Comparison of ENCODE assay signal across 21 mouse cellular contexts in the genomic region with DNA sequence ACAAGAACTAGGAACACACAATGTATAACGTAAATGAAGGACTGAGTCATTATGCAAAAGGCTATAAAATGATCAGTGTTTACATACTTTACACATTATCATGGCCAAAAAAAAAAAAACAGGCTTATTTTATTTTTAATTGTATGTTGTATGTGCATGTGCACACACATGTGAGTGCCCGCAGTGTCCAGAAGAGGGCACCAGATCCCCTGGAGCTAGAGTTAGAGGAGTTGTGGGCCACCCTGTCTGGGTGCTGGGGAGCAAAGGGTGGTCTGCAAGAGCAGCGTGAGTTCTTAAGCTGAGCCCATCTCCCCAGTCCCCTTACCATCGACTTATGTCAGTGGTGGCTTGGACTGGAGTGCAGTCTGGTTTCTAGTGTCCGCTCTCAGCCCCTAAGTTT. TPM values are rescaled to one million over a fixed set of nuclear protein-coding genes. Genes with fewer than 3 reads are reported as not detected.
DNase-seq lines count a peak whose midpoint lies in the region; ATAC-seq and TF ChIP-seq lines count a peak whose summit lies in the region.
"Had no signal": no experiment of that assay in that cellular context is flagged by ENCODE, and none has a peak within 500 bp of the region (broad histone marks: within the 10 kb centered on the region; RNA-seq: fewer than 3 reads in every experiment).

No protein-coding gene starts in this region.

- H3K9me3 ChIP-seq in heart, embryonic 10.5 days, result no peaks in the 10 kb centered on the region
- H3K9me3 ChIP-seq in liver, embryonic 12.5 days (replicated peaks), result no peaks in the 10 kb centered on the region
- no peaks in the 10 kb centered on the region for H3K9me3 ChIP-seq in E14TG2a.4 (ENCODE audit: low read length)
- H3K9me3 ChIP-seq: embryonic facial prominence, embryonic 12.5 days; hindbrain, embryonic 13.5 days; intestine, embryonic 15.5 days; limb, embryonic 15.5 days; neural tube, embryonic 13.5 days; stomach, embryonic 15.5 days had no signal

- no peak overlapping the region for H3K9ac ChIP-seq in liver, adult 2 months (ENCODE audit: low read depth, low read length)
- no peak overlapping the region for H3K9ac ChIP-seq in liver, embryonic 12.5 days
- H3K9ac ChIP-seq: embryonic facial prominence, embryonic 12.5 days; hindbrain, embryonic 13.5 days; intestine, embryonic 15.5 days; limb, embryonic 15.5 days; neural tube, embryonic 13.5 days; stomach, embryonic 15.5 days had no signal

- H3K79me2 ChIP-seq in liver, adult 2 months (ENCODE audit: control insufficient read depth, insufficient read depth, low read length), result no peaks in the 10 kb centered on the region

- H3K27me3 ChIP-seq in heart, embryonic 10.5 days (ENCODE audit: insufficient read depth, poor library complexity, severe bottlenecking), result no peaks in the 10 kb centered on the region
- no peaks in the 10 kb centered on the region for H3K27me3 ChIP-seq in liver, adult 2 months (ENCODE audit: control insufficient read depth, insufficient read depth, low read length)
- H3K27me3 ChIP-seq in liver, embryonic 12.5 days (replicated peaks), result no peaks in the 10 kb centered on the region
- no peaks in the 10 kb centered on the region for H3K27me3 ChIP-seq in E14TG2a.4 (ENCODE audit: insufficient read depth, low read length)
- H3K27me3 ChIP-seq: embryonic facial prominence, embryonic 12.5 days; hindbrain, embryonic 13.5 days; intestine, embryonic 15.5 days; limb, embryonic 15.5 days; neural tube, embryonic 13.5 days; stomach, embryonic 15.5 days had no signal

- DNase-seq in heart, embryonic 10.5 days (ENCODE audit: low spot score), result peak; percentile 62
- DNase-seq in heart, adult 18-20 months, result no peak
- DNase-seq in liver, adult 2 months (ENCODE audit: extremely low read depth, low read depth, low spot score), result no peak
- DNase-seq in ZHBTc4 (ENCODE audit: low read depth, low spot score), result peak; percentile 39
- DNase-seq in T-cell, adult 2 months (ENCODE audit: low spot score), result no peak
- DNase-seq: adrenal gland, postnatal 10 days; cerebellum, adult 11-12 months; gastrocnemius, adult 2 months; heart, postnatal 10 days; kidney, postnatal 36 days; lung, postnatal 14 days; thymus, postnatal 14 days had no signal

- WGBS in heart, embryonic 10.5 days, result 92% methylated on average over 5 of the region's 5 CpGs
- 100% methylated on average over 5 of the region's 5 CpGs for WGBS in liver, adult 2 months
- 80% methylated on average over 5 of the region's 5 CpGs for WGBS in liver, embryonic 12.5 days (ENCODE audit: insufficient replicate concordance)

- TF ChIP-seq CTCF in liver, adult 2 months (IDR thresholded peaks at IDR 0.05; ENCODE audit: low read depth, low read length), result peak; percentile 51
- peak; percentile 71 for TF ChIP-seq CTCF in E14TG2a.4 (conservative IDR thresholded peaks at IDR 0.05; ENCODE audit: low read length)

- no peak overlapping the region for H3K4me2 ChIP-seq in liver, embryonic 12.5 days
- H3K4me2 ChIP-seq: embryonic facial prominence, embryonic 12.5 days; hindbrain, embryonic 13.5 days; intestine, embryonic 15.5 days; limb, embryonic 15.5 days; neural tube, embryonic 13.5 days; stomach, embryonic 15.5 days had no signal

- H3K4me3 ChIP-seq in heart, embryonic 10.5 days, result no peak overlapping the region
- H3K4me3 ChIP-seq in liver, adult 2 months (ENCODE audit: insufficient read depth, low read depth, low read length), result no peak overlapping the region
- no peak overlapping the region for H3K4me3 ChIP-seq in liver, embryonic 12.5 days
- no peak overlapping the region for H3K4me3 ChIP-seq in E14TG2a.4 (replicated peaks; ENCODE audit: low read length)
- H3K4me3 ChIP-seq: embryonic facial prominence, embryonic 12.5 days; gastrocnemius, adult 2 months; hindbrain, embryonic 13.5 days; intestine, embryonic 15.5 days; limb, embryonic 15.5 days; neural tube, embryonic 13.5 days; stomach, embryonic 15.5 days had no signal

- H3K4me1 ChIP-seq in heart, embryonic 10.5 days, result peaks cover 6% of the 10 kb centered on the region
- H3K4me1 ChIP-seq in liver, adult 2 months (ENCODE audit: control insufficient read depth, insufficient read depth, low read length), result peaks cover 3% of the 10 kb centered on the region; the same call in 1 of the 2 replicates
- H3K4me1 ChIP-seq in liver, embryonic 12.5 days, result peaks cover 17% of the 10 kb centered on the region
- H3K4me1 ChIP-seq in E14TG2a.4 (replicated peaks; ENCODE audit: low read depth, low read length), result peaks cover 39% of the 10 kb centered on the region
- H3K4me1 ChIP-seq: embryonic facial prominence, embryonic 12.5 days; intestine, embryonic 15.5 days; limb, embryonic 15.5 days; stomach, embryonic 15.5 days had no signal

- no peak for ATAC-seq in liver, embryonic 12.5 days
- ATAC-seq: intestine, embryonic 15.5 days had no signal

- no peak for TF ChIP-seq POLR2A in liver, adult 2 months (IDR thresholded peaks at IDR 0.05; ENCODE audit: extremely low read depth, insufficient read depth, low read length)

- no peaks in the 10 kb centered on the region for H3K36me3 ChIP-seq in heart, embryonic 10.5 days
- no peaks in the 10 kb centered on the region for H3K36me3 ChIP-seq in liver, adult 2 months (ENCODE audit: control insufficient read depth, insufficient read depth, low read length)
- H3K36me3 ChIP-seq in liver, embryonic 12.5 days, result no peaks in the 10 kb centered on the region
- no peaks in the 10 kb centered on the region for H3K36me3 ChIP-seq in E14TG2a.4 (ENCODE audit: insufficient read depth, low read length)
- H3K36me3 ChIP-seq: embryonic facial prominence, embryonic 12.5 days; intestine, embryonic 15.5 days; limb, embryonic 15.5 days; stomach, embryonic 15.5 days had no signal

- no peak overlapping the region for H3K27ac ChIP-seq in heart, embryonic 10.5 days
- no peak overlapping the region for H3K27ac ChIP-seq in liver, adult 2 months (replicated peaks; ENCODE audit: insufficient read depth, low read depth, low read length)
- H3K27ac ChIP-seq in liver, embryonic 12.5 days, result no peak overlapping the region
- H3K27ac ChIP-seq: embryonic facial prominence, embryonic 12.5 days; gastrocnemius, adult 2 months; hindbrain, embryonic 13.5 days; intestine, embryonic 15.5 days; limb, embryonic 15.5 days; neural tube, embryonic 13.5 days; stomach, embryonic 15.5 days had no signal

RNA-seq across cellular contexts. Expression of a gene that starts 20.2 kb away (rescaled TPM):
- 0.07 and 0.24 TPM in 2 replicates for polyA plus RNA-seq in heart, embryonic 10.5 days (2016; fragmentation: Nextera tagmentation; extraction: Ambion mirVana)
- under 1 TPM in 1 of 2 experiments, not detected in 1; 0.28 TPM for total RNA-seq in heart, adult 18-20 months (2021)
- 0.07 and 0.09 TPM in 2 replicates for total RNA-seq in liver, adult 2 months (2014; rRNA removed)
- polyA plus RNA-seq in liver, adult 2 months (2012; rRNA removed), result 0.06 and 0.13 TPM in 2 replicates
- 0.10 and 0.32 TPM in 2 replicates for polyA plus RNA-seq in liver, embryonic 12.5 days (2016; fragmentation: Nextera tagmentation; extraction: Ambion mirVana)
- total RNA-seq: heart, postnatal 10 days; megakaryocyte-erythroid progenitor cell, adult 5-6 weeks had no signal

Comparison
In these comparisons a context has a peak if more than half of its experiments do, and no peak if none do; other contexts are left out.
1. DNase-seq: peak in heart, embryonic 10.5 days (single experiment) and ZHBTc4 (single experiment); none in heart, adult 18-20 months (0 of 2), liver, adult 2 months (single experiment) and T-cell, adult 2 months (single experiment).